Mouse (Mus musculus): ENCODE measurements around the gene Eif2ak1. TPM values are rescaled to one million over a fixed set of nuclear protein-coding genes. Genes with fewer than 3 reads are reported as not detected.
A peak's percentile ranks its signal among the peaks of the same experiment; 100 is the strongest.
"Not testable (repeated sequence)": the region's sequence is repeated elsewhere in the genome, so short reads cannot be mapped to it uniquely, and the experiment has no call there.

Gene Eif2ak1
- total RNA-seq (2021) = 10 to 100 TPM; 33.5 to 41.7 TPM
- long read RNA-seq, experiment 1, full-length matches to known transcripts = 67 of 75 reads
- long read RNA-seq, experiment 1, partial matches to known transcripts = 1 of 75 reads
- long read RNA-seq, experiment 1, other reads (novel, unspliced or antisense) = 7 of 75 reads
- long read RNA-seq, experiment 2, full-length matches to known transcripts = 89 of 99 reads
- long read RNA-seq, experiment 2, partial matches to known transcripts = 3 of 99 reads
- long read RNA-seq, experiment 2, other reads (novel, unspliced or antisense) = 7 of 99 reads

GRCm38 (mm10) chr5:143817116-143817930, at the start of gene Eif2ak1:
Gene Eif2ak1 (plus strand): TSS chr5:143817788.
- DNase-seq (ENCODE audit: low spot score in 2 of 2) = peak; percentile 87 to 88

GRCm38 (mm10) chr5:143781951-143782350, 35.6 kb upstream of the Eif2ak1 start:
- no peak for DNase-seq (ENCODE audit: low spot score in 2 of 2)

- DNase-seq (ENCODE audit: low spot score in 2 of 2) = no peak
Observed at GRCm38 (mm10) chr5:143785391-143785790, 32.2 kb upstream of the Eif2ak1 start.

- DNase-seq (ENCODE audit: low spot score in 2 of 2) = not testable (repeated sequence)
Observed at GRCm38 (mm10) chr5:143801216-143801615, 16.4 kb upstream of the Eif2ak1 start.

GRCm38 (mm10) chr5:143804056-143804765, 13.4 kb upstream of the Eif2ak1 start:
- DNase-seq (ENCODE audit: low spot score in 2 of 2) = no peak

GRCm38 (mm10) chr5:143807268-143807667, 10.3 kb upstream of the Eif2ak1 start:
- DNase-seq (ENCODE audit: low spot score in 2 of 2) = no peak

GRCm38 (mm10) chr5:143809421-143810090, 8.0 kb upstream of the Eif2ak1 start:
- no peak for DNase-seq (ENCODE audit: low spot score in 2 of 2)

- DNase-seq (ENCODE audit: low spot score in 2 of 2) = no peak
Observed at GRCm38 (mm10) chr5:143811653-143812052, 5.9 kb upstream of the Eif2ak1 start.

- DNase-seq (ENCODE audit: low spot score in 2 of 2) = no peak
Observed at GRCm38 (mm10) chr5:143814626-143815025, 3.0 kb upstream of the Eif2ak1 start.

GRCm38 (mm10) chr5:143817931-143818311, 333 bp downstream of the Eif2ak1 start:
- DNase-seq (ENCODE audit: low spot score in 2 of 2) = no peak

- DNase-seq (ENCODE audit: low spot score in 2 of 2) = no peak
Observed at GRCm38 (mm10) chr5:143818461-143818860, 873 bp downstream of the Eif2ak1 start.

- no peak for DNase-seq (ENCODE audit: low spot score in 2 of 2)
Observed at GRCm38 (mm10) chr5:143818949-143819348, 1.4 kb downstream of the Eif2ak1 start.

- no peak for DNase-seq (ENCODE audit: low spot score in 2 of 2)
Observed at GRCm38 (mm10) chr5:143819906-143820660, 2.5 kb downstream of the Eif2ak1 start.

GRCm38 (mm10) chr5:143820820-143821219, 3.2 kb downstream of the Eif2ak1 start:
- no peak for DNase-seq (ENCODE audit: low spot score in 2 of 2)

GRCm38 (mm10) chr5:143871547-143872169, 54.1 kb downstream of the Eif2ak1 start:
- DNase-seq (ENCODE audit: low spot score in 2 of 2) = no peak

GRCm38 (mm10) chr5:143874571-143874970, 57.0 kb downstream of the Eif2ak1 start:
- DNase-seq (ENCODE audit: low spot score in 2 of 2) = no peak

- no peak for DNase-seq (ENCODE audit: low spot score in 2 of 2)
Observed at GRCm38 (mm10) chr5:143885274-143885673, 67.7 kb downstream of the Eif2ak1 start.

GRCm38 (mm10) chr5:143890741-143891140, 73.2 kb downstream of the Eif2ak1 start:
- no peak for DNase-seq (ENCODE audit: low spot score in 2 of 2)

GRCm38 (mm10) chr5:143892255-143892886, 74.8 kb downstream of the Eif2ak1 start:
- no peak for DNase-seq (ENCODE audit: low spot score in 2 of 2)
